Mouse (Mus musculus): Measurements from ENCODE around the gene Cpped1. TPM values are rescaled to one million over a fixed set of nuclear protein-coding genes. Genes with fewer than 3 reads are reported as not detected.
A peak's percentile ranks its signal among the peaks of the same experiment; 100 is the strongest.

The Cpped1 gene
- 29.1 and 31.0 TPM in 2 replicates for polyA plus RNA-seq (2015; fragmentation: Nextera tagmentation; extraction: Ambion mirVana)

DNA sequence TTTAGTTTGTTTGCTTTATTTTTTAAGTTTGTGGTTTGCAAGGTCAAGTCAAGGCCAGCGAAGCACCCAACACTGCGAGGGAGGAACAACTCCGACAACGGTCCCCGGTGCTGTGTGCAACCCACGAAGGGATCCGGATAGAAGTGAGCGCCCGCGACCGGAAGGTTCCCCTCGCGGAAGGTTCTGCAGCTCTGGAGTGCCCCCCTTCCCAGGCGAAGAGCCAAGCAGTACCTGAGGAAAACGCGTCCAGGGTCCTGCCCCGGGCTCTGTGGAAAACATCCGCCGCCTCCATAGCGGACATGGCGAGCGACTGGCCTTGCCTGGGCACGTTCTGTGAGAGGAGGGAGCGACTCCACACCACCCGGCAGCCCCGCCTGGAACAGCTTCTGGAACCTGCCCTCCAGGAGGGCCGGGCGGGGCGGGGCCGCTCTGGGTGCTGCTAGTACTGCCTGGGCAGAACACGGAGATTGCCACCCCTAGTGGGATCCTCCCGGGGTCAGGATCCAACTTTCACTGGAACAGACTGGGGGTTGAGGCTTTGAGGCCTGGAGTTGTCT, at the start of gene Cpped1:
Gene Cpped1 (minus strand): TSS at position 411 of the 557 bp plus-strand sequence.
- WGBS: under 1% methylated on average over 32 of the region's 32 CpGs
- peak within 1 kb of the TSS; percentile 70 for H3K4me3 ChIP-seq
- H3K4me1 ChIP-seq: peaks cover 13% of the 10 kb centered on the region
- H3K27ac ChIP-seq (replicated peaks): peak within 1 kb of the TSS; percentile 90
- H3K27me3 ChIP-seq (replicated peaks): peaks cover 4% of the 10 kb centered on the region; the same call in 1 of the 2 replicates
- H3K4me2 ChIP-seq: peak within 1 kb of the TSS; percentile 77
- peak; percentile 86 for ATAC-seq (ENCODE audit: extremely low read depth, insufficient number of reproducible peaks, low FRiP score, low TSS enrichment)
- H3K9ac ChIP-seq: peak within 1 kb of the TSS; percentile 87
- no peaks in the 10 kb centered on the region for H3K9me3 ChIP-seq
- H3K36me3 ChIP-seq: no peaks in the 10 kb centered on the region

- Histone ChIP-seq H3K27ac (replicated peaks) (no peak overlapping the region), H3K9me3 (no peaks in the 10 kb centered on the region), H3K4me2 (no peak overlapping the region), H3K4me3 (no peak overlapping the region), H3K9ac (no peak overlapping the region), H3K27me3 (replicated peaks) (peaks cover 6% of the 10 kb centered on the region; the same call in 1 of the 2 replicates), H3K4me1 (no peaks in the 10 kb centered on the region), H3K36me3 (no peaks in the 10 kb centered on the region)
- ATAC-seq (ENCODE audit: extremely low read depth, insufficient number of reproducible peaks, low FRiP score, low TSS enrichment): no peak
Measured at GRCm38 (mm10) chr16:11940477-11940876, 31.2 kb upstream of the Cpped1 start.

- no peak for ATAC-seq (ENCODE audit: extremely low read depth, insufficient number of reproducible peaks, low FRiP score, low TSS enrichment)
- Histone ChIP-seq H3K27me3 (replicated peaks) (peaks cover 4% of the 10 kb centered on the region; the same call in 1 of the 2 replicates), H3K27ac (replicated peaks) (no peak overlapping the region), H3K9ac (no peak overlapping the region), H3K4me1 (peaks cover 13% of the 10 kb centered on the region), H3K9me3 (no peaks in the 10 kb centered on the region), H3K4me2 (no peak overlapping the region), H3K4me3 (no peak overlapping the region), H3K36me3 (no peaks in the 10 kb centered on the region)
- 80% methylated on average over 3 of the region's 3 CpGs for WGBS
Measured at GRCm38 (mm10) chr16:11910801-11911200, 1.6 kb upstream of the Cpped1 start.

GRCm38 (mm10) chr16:11909817-11910216, 572 bp upstream of the Cpped1 start:
- peak overlapping the region; percentile 77 for H3K4me2 ChIP-seq
- H3K4me1 ChIP-seq: peaks cover 13% of the 10 kb centered on the region
- no peak for ATAC-seq (ENCODE audit: extremely low read depth, insufficient number of reproducible peaks, low FRiP score, low TSS enrichment)
- no peaks in the 10 kb centered on the region for H3K36me3 ChIP-seq
- H3K27ac ChIP-seq (replicated peaks): no peak overlapping the region
- H3K9me3 ChIP-seq: no peaks in the 10 kb centered on the region
- 65% methylated on average over 3 of the region's 3 CpGs for WGBS
- H3K27me3 ChIP-seq (replicated peaks): peaks cover 4% of the 10 kb centered on the region; the same call in 1 of the 2 replicates
- H3K9ac ChIP-seq: no peak overlapping the region
- H3K4me3 ChIP-seq: peak overlapping the region; percentile 70; the same call in 1 of the 2 replicates

GRCm38 (mm10) chr16:11908461-11909014, 707 bp downstream of the Cpped1 start:
- Histone ChIP-seq H3K4me3 (peak overlapping the region; percentile 70), H3K27ac (replicated peaks) (peak overlapping the region; percentile 90), H3K9ac (peak overlapping the region; percentile 87), H3K4me2 (peak overlapping the region; percentile 77), H3K36me3 (no peaks in the 10 kb centered on the region), H3K27me3 (replicated peaks) (0 out of 2 replicates have a peak, but pooled peaks cover 4% of the 10 kb centered on the region), H3K4me1 (peaks cover 13% of the 10 kb centered on the region), H3K9me3 (no peaks in the 10 kb centered on the region)
- 18% methylated on average over 11 of the region's 11 CpGs for WGBS
- peak; percentile 19; the same call in 1 of the 2 replicates for ATAC-seq (ENCODE audit: extremely low read depth, insufficient number of reproducible peaks, low FRiP score, low TSS enrichment)

GRCm38 (mm10) chr16:11907816-11908215, 1.4 kb downstream of the Cpped1 start:
- 0 out of 2 replicates have a peak, but pooled peaks cover 2% of the 10 kb centered on the region for H3K27me3 ChIP-seq (replicated peaks)
- H3K9ac ChIP-seq: peak overlapping the region; percentile 87
- no peak for ATAC-seq (ENCODE audit: extremely low read depth, insufficient number of reproducible peaks, low FRiP score, low TSS enrichment)
- WGBS: 70% methylated on average over 4 of the region's 4 CpGs
- H3K4me3 ChIP-seq: peak overlapping the region; percentile 70
- peaks cover 13% of the 10 kb centered on the region for H3K4me1 ChIP-seq
- peaks cover 2% of the 10 kb centered on the region; the same call in 1 of the 2 replicates for H3K36me3 ChIP-seq
- no peaks in the 10 kb centered on the region for H3K9me3 ChIP-seq
- H3K27ac ChIP-seq (replicated peaks): 0 out of 2 replicates have a peak overlapping the region, but pooled peaks have one; percentile 90
- H3K4me2 ChIP-seq: peak overlapping the region; percentile 77

- peaks cover 13% of the 10 kb centered on the region for H3K4me1 ChIP-seq
- H3K9me3 ChIP-seq: no peaks in the 10 kb centered on the region
- no peak overlapping the region for H3K9ac ChIP-seq
- no peak overlapping the region for H3K4me2 ChIP-seq
- no peak overlapping the region for H3K4me3 ChIP-seq
- no peaks in the 10 kb centered on the region for H3K27me3 ChIP-seq (replicated peaks)
- no peak overlapping the region for H3K27ac ChIP-seq (replicated peaks)
- ATAC-seq (ENCODE audit: extremely low read depth, insufficient number of reproducible peaks, low FRiP score, low TSS enrichment): no peak
- 80% methylated on average over 1 of the region's 1 CpGs for WGBS
- H3K36me3 ChIP-seq: peaks cover 7% of the 10 kb centered on the region; the same call in 1 of the 2 replicates
Measured at GRCm38 (mm10) chr16:11906906-11907305, 2.3 kb downstream of the Cpped1 start.

DNA sequence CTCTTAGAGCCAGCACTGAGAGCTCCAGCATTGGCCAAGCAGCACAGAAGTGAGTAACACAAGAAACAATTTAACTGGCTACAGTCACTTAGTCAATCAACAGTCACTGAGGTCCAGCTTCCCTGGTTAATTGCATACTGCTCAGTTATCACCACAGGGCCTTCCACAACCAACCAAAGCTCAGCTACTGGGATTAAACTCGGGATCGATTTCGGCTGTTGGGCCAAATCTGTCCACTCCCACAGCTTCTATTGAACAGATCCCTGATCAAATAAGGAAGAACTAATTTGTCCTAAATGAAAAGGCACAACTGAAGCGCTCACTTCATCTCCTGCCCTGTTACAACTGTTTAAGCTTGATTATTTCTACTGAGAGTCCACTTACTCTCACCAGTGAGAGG, 4.0 kb downstream of the Cpped1 start:
- H3K36me3 ChIP-seq: peaks cover 10% of the 10 kb centered on the region; the same call in 1 of the 2 replicates
- no peak overlapping the region for H3K4me3 ChIP-seq
- H3K9ac ChIP-seq: no peak overlapping the region
- H3K27ac ChIP-seq (replicated peaks): no peak overlapping the region
- 84% methylated on average over 4 of the region's 4 CpGs for WGBS
- H3K27me3 ChIP-seq (replicated peaks): no peaks in the 10 kb centered on the region
- H3K4me1 ChIP-seq: peaks cover 13% of the 10 kb centered on the region
- H3K9me3 ChIP-seq: no peaks in the 10 kb centered on the region
- ATAC-seq (ENCODE audit: extremely low read depth, insufficient number of reproducible peaks, low FRiP score, low TSS enrichment): no peak
- H3K4me2 ChIP-seq: no peak overlapping the region

DNA sequence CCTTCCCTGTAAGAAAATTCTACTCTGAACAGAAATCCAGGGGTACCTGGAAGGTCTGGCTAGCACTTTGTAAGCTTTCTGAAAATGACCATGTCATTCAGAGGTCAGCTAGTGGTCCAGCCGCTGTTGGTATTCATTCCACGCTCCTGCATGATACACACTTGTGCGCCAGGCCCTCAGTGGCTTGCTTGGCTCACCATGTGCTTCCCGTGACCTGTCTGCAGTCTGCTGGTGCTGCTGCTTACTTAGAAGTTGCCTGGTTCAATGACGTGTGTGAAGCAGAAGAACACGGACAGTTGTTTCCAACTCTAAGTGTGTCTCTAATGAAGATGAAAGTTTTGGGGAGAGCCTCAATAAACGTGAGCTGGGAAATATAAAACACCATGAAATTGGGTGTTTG, 7.2 kb downstream of the Cpped1 start:
- no peaks in the 10 kb centered on the region for H3K9me3 ChIP-seq
- no peak overlapping the region for H3K27ac ChIP-seq (replicated peaks)
- 0 out of 2 replicates have a peak, but pooled peaks cover 2% of the 10 kb centered on the region for H3K4me1 ChIP-seq
- H3K4me2 ChIP-seq: no peak overlapping the region
- ATAC-seq (ENCODE audit: extremely low read depth, insufficient number of reproducible peaks, low FRiP score, low TSS enrichment): no peak
- no peak overlapping the region for H3K9ac ChIP-seq
- no peak overlapping the region for H3K4me3 ChIP-seq
- WGBS: 74% methylated on average over 7 of the region's 7 CpGs
- no peaks in the 10 kb centered on the region for H3K27me3 ChIP-seq (replicated peaks)
- peaks cover 11% of the 10 kb centered on the region; the same call in 1 of the 2 replicates for H3K36me3 ChIP-seq

DNA sequence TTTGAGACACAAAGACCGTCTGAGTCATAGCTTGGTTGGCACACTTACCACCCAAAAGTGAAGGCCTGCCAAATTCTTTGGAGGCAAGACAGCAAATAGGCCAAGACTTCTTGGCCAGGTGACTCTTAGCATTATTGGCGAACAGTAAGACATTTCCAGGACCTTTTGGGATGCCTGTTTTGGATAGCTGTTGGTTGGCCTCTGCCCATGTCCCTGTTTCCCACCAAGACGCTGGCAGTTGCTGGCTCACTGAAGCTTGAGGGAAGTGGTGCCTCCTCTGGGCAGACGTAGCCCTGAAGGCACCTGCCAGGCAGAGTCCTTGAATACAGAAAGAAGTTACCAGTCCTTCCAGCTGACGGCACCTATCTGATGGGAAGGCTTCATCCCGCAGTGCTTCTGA, 8.9 kb downstream of the Cpped1 start:
- H3K4me1 ChIP-seq: no peaks in the 10 kb centered on the region
- H3K27ac ChIP-seq (replicated peaks): no peak overlapping the region
- 83% methylated on average over 6 of the region's 6 CpGs for WGBS
- no peak overlapping the region for H3K4me3 ChIP-seq
- no peak overlapping the region for H3K4me2 ChIP-seq
- H3K9ac ChIP-seq: no peak overlapping the region
- H3K9me3 ChIP-seq: no peaks in the 10 kb centered on the region
- peak; percentile 25; the same call in 1 of the 2 replicates for ATAC-seq (ENCODE audit: extremely low read depth, insufficient number of reproducible peaks, low FRiP score, low TSS enrichment)
- H3K36me3 ChIP-seq: peaks cover 11% of the 10 kb centered on the region; the same call in 1 of the 2 replicates
- H3K27me3 ChIP-seq (replicated peaks): no peaks in the 10 kb centered on the region

DNA sequence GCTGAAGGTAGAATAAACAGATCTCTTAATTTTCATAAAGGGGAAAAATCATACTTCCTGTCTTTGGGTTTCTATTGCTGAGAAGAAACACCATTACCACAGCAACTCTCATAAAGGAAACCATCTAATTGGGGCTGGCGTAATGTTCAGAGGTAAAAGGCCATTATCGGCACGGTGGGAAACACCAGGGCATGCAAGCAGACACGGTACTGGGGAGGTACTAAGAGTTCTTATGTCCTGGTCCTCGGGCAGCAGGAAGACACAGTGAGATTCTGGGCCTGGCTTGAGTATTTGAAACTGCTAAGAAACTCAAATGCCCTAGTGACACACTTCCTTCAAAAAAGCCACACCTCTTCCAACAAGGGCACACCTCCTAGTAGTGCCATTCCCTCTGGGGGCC, 12.8 kb downstream of the Cpped1 start:
- Histone ChIP-seq H3K27me3 (replicated peaks) (no peaks in the 10 kb centered on the region), H3K4me1 (peaks cover 9% of the 10 kb centered on the region)
- no peak for ATAC-seq (ENCODE audit: extremely low read depth, insufficient number of reproducible peaks, low FRiP score, low TSS enrichment)

More for the DNA sequence above, 12.8 kb downstream of the Cpped1 start:
- Histone ChIP-seq H3K4me3 (no peak overlapping the region), H3K9me3 (no peaks in the 10 kb centered on the region), H3K4me2 (no peak overlapping the region), H3K27ac (replicated peaks) (no peak overlapping the region), H3K36me3 (peaks cover 12% of the 10 kb centered on the region), H3K9ac (no peak overlapping the region)
- 78% methylated on average over 5 of the region's 5 CpGs for WGBS

Data from heart, embryonic 13.5 days (tissue).